Mouse (Mus musculus): Measurements from ENCODE around the gene Cenpx. TPM values are rescaled to one million over a fixed set of nuclear protein-coding genes. Genes with fewer than 3 reads are reported as not detected.
A peak's percentile ranks its signal among the peaks of the same experiment; 100 is the strongest.
"Not testable (repeated sequence)": the region's sequence is repeated elsewhere in the genome, so short reads cannot be mapped to it uniquely, and the experiment has no call there.

Cenpx gene
- polyA plus RNA-seq, 1 experiment from 2014 or later: 174 TPM

GRCm38 (mm10) chr11:120683536-120683935 lies 30.0 kb downstream of the Cenpx start:
- no peak overlapping the region for H3K4me2 ChIP-seq (ENCODE audit: low read length)
- no peak for ATAC-seq (replicated peaks; ENCODE audit: low FRiP score, low read depth)
- no peaks in the 10 kb centered on the region for H3K4me1 ChIP-seq (replicated peaks; ENCODE audit: insufficient read depth, low read length)
- no peaks in the 10 kb centered on the region for H3K9me3 ChIP-seq (replicated peaks; ENCODE audit: low read length)
- 90% methylated on average over 3 of the region's 3 CpGs for WGBS
- H3K27me3 ChIP-seq (ENCODE audit: insufficient read depth, low read length): no peaks in the 10 kb centered on the region
- no peak overlapping the region for H3K4me3 ChIP-seq (replicated peaks; ENCODE audit: low read depth, low read length)
- no peak overlapping the region for H3K27ac ChIP-seq
- H3K36me3 ChIP-seq (ENCODE audit: insufficient read depth, low read length): peaks cover 33% of the 10 kb centered on the region; the same call in 1 of the 2 replicates
- no peak for TF ChIP-seq CTCF (IDR thresholded peaks at IDR 0.05; ENCODE audit: low read depth)
- no peak for DNase-seq (ENCODE audit: low spot score)
- H3K9ac ChIP-seq (ENCODE audit: low read depth, low read length): no peak overlapping the region

GRCm38 (mm10) chr11:120682683-120683082 lies 30.9 kb downstream of the Cenpx start:
- 94% methylated on average over 5 of the region's 5 CpGs for WGBS
- no peak overlapping the region for H3K4me2 ChIP-seq (ENCODE audit: low read length)
- no peak for TF ChIP-seq CTCF (IDR thresholded peaks at IDR 0.05; ENCODE audit: low read depth)
- H3K4me1 ChIP-seq (replicated peaks; ENCODE audit: insufficient read depth, low read length): no peaks in the 10 kb centered on the region
- no peaks in the 10 kb centered on the region for H3K9me3 ChIP-seq (replicated peaks; ENCODE audit: low read length)
- H3K36me3 ChIP-seq (ENCODE audit: insufficient read depth, low read length): peaks cover 34% of the 10 kb centered on the region; the same call in 1 of the 2 replicates
- DNase-seq (ENCODE audit: low spot score) (no peak), ATAC-seq (replicated peaks; ENCODE audit: low FRiP score, low read depth) (no peak)
- H3K4me3 ChIP-seq (replicated peaks; ENCODE audit: low read depth, low read length): no peak overlapping the region
- no peak overlapping the region for H3K9ac ChIP-seq (ENCODE audit: low read depth, low read length)
- H3K27me3 ChIP-seq (ENCODE audit: insufficient read depth, low read length): no peaks in the 10 kb centered on the region
- no peak overlapping the region for H3K27ac ChIP-seq

GRCm38 (mm10) chr11:120679909-120680308 lies 33.6 kb downstream of the Cenpx start:
- ATAC-seq (replicated peaks; ENCODE audit: low FRiP score, low read depth) (peak; percentile 84), DNase-seq (ENCODE audit: low spot score) (peak; percentile 45)
- Histone ChIP-seq H3K36me3 (ENCODE audit: insufficient read depth, low read length) (peaks cover 26% of the 10 kb centered on the region; the same call in 1 of the 2 replicates), H3K9me3 (replicated peaks; ENCODE audit: low read length) (no peaks in the 10 kb centered on the region), H3K4me2 (ENCODE audit: low read length) (no peak overlapping the region), H3K27me3 (ENCODE audit: insufficient read depth, low read length) (no peaks in the 10 kb centered on the region), H3K4me3 (replicated peaks; ENCODE audit: low read depth, low read length) (no peak overlapping the region), H3K9ac (ENCODE audit: low read depth, low read length) (no peak overlapping the region), H3K4me1 (replicated peaks; ENCODE audit: insufficient read depth, low read length) (no peaks in the 10 kb centered on the region), H3K27ac (0 out of 2 replicates have a peak overlapping the region, but pooled peaks have one; percentile 19)
- TF ChIP-seq CTCF (IDR thresholded peaks at IDR 0.05; ENCODE audit: low read depth): peak; percentile 63
- 79% methylated on average over 3 of the region's 3 CpGs for WGBS

GRCm38 (mm10) chr11:120676951-120677350 lies 36.6 kb downstream of the Cenpx start:
- 96% methylated on average over 4 of the region's 4 CpGs for WGBS
- peaks cover 18% of the 10 kb centered on the region; the same call in 1 of the 2 replicates for H3K36me3 ChIP-seq (ENCODE audit: insufficient read depth, low read length)

GRCm38 (mm10) chr11:120675875-120676274 lies 37.7 kb downstream of the Cenpx start:
- not testable (repeated sequence) for H3K9ac ChIP-seq (ENCODE audit: low read depth, low read length); H3K9me3 ChIP-seq (replicated peaks; ENCODE audit: low read length); H3K27me3 ChIP-seq (ENCODE audit: insufficient read depth, low read length); DNase-seq (ENCODE audit: low spot score); H3K27ac ChIP-seq; H3K4me1 ChIP-seq (replicated peaks; ENCODE audit: insufficient read depth, low read length); H3K4me2 ChIP-seq (ENCODE audit: low read length); ATAC-seq (replicated peaks; ENCODE audit: low FRiP score, low read depth); H3K4me3 ChIP-seq (replicated peaks; ENCODE audit: low read depth, low read length)
- peaks cover 13% of the 10 kb centered on the region; the same call in 1 of the 2 replicates for H3K36me3 ChIP-seq (ENCODE audit: insufficient read depth, low read length)
- WGBS: 81% methylated on average over 4 of the region's 5 CpGs

More at GRCm38 (mm10) chr11:120676951-120677350, 36.6 kb downstream of the Cenpx start:
- H3K27me3 ChIP-seq (ENCODE audit: insufficient read depth, low read length): no peaks in the 10 kb centered on the region
- no peak for TF ChIP-seq CTCF (IDR thresholded peaks at IDR 0.05; ENCODE audit: low read depth)
- H3K9me3 ChIP-seq (replicated peaks; ENCODE audit: low read length): no peaks in the 10 kb centered on the region
- no peak overlapping the region for H3K27ac ChIP-seq
- no peak overlapping the region for H3K4me2 ChIP-seq (ENCODE audit: low read length)
- DNase-seq (ENCODE audit: low spot score): no peak
- H3K9ac ChIP-seq (ENCODE audit: low read depth, low read length): no peak overlapping the region
- H3K4me3 ChIP-seq (replicated peaks; ENCODE audit: low read depth, low read length): no peak overlapping the region
- H3K4me1 ChIP-seq (replicated peaks; ENCODE audit: insufficient read depth, low read length): no peaks in the 10 kb centered on the region
- no peak for ATAC-seq (replicated peaks; ENCODE audit: low FRiP score, low read depth)

GRCm38 (mm10) chr11:120673594-120674122 lies 39.9 kb downstream of the Cenpx start:
- Histone ChIP-seq H3K9ac (ENCODE audit: low read depth, low read length) (peak overlapping the region; percentile 87), H3K4me3 (replicated peaks; ENCODE audit: low read depth, low read length) (peak overlapping the region; percentile 77), H3K36me3 (ENCODE audit: insufficient read depth, low read length) (peaks cover 9% of the 10 kb centered on the region; the same call in 1 of the 2 replicates), H3K9me3 (replicated peaks; ENCODE audit: low read length) (no peaks in the 10 kb centered on the region), H3K27me3 (ENCODE audit: insufficient read depth, low read length) (no peaks in the 10 kb centered on the region), H3K27ac (peak overlapping the region; percentile 89), H3K4me1 (replicated peaks; ENCODE audit: insufficient read depth, low read length) (no peaks in the 10 kb centered on the region), H3K4me2 (ENCODE audit: low read length) (peak overlapping the region; percentile 80)
- ATAC-seq (replicated peaks; ENCODE audit: low FRiP score, low read depth): peak; percentile 17
- TF ChIP-seq CTCF (IDR thresholded peaks at IDR 0.05; ENCODE audit: low read depth): no peak
- no peak for DNase-seq (ENCODE audit: low spot score)
- WGBS: 34% methylated on average over 12 of the region's 12 CpGs
